Mouse (Mus musculus) olfactory bulb, adult 2 months (tissue): ENCODE data around the gene Cdk4.

Source experiments
- CTCF ChIP-seq: fragments of 200-500 bp; IDR thresholded peaks from 2 replicates; pipeline ENCODE4 v1.5.1; 2012; ENCODE audit warnings: low read depth, mild to moderate bottlenecking, low read length, moderate library complexity; ENCODE audit not compliant: insufficient read depth
- POLR2A ChIP-seq: fragments of 200-500 bp; IDR thresholded peaks from 2 replicates; pipeline ENCODE4 v1.6.1; 2012; ENCODE audit warnings: mild to moderate bottlenecking, low read depth, low read length, moderate library complexity; ENCODE audit not compliant: insufficient read depth

DNA sequence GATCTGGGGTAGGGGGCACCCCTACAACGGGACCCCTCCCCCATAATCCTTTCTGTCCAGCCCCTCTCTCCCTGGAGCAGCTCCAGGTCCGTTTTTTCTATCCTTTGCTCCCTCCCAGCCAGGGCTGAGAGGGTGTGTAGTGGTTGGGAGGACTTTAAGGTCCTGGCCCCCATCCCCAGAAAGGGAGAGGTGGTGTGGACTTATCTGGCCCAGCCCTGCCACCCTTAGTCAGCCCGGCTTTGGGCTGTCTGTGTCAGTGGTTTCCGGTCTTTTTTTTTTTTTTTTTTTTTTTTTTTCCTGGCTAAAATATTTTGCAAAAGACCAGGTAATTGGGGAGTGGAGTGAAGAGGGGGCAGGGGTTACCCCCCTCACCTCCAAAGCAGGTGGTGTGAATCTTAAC is 29.4 kb downstream of the Cdk4 start:
- TF ChIP-seq POLR2A (no peak), CTCF (no peak)
